Mouse (Mus musculus) brain, embryonic 14.5 days (tissue): ENCODE results near the gene Slc8a3.

Source experiments
- CTCF ChIP-seq: fragments of 200-500 bp; IDR thresholded peaks from 2 replicates; pipeline ENCODE4 v1.5.1; 2012; ENCODE audit warnings: inconsistent platforms, mild to moderate bottlenecking, moderate library complexity, borderline replicate concordance; ENCODE audit not compliant: insufficient read depth, insufficient read length; ENCODE audit errors: extremely low read depth
- POLR2A ChIP-seq: fragments of 200-500 bp; IDR thresholded peaks from 2 replicates; pipeline ENCODE4 v1.6.1; 2012; ENCODE audit warnings: mild to moderate bottlenecking, inconsistent platforms, borderline replicate concordance; ENCODE audit not compliant: poor library complexity, insufficient read depth, insufficient read length, severe bottlenecking; ENCODE audit errors: extremely low read depth

GRCm38 (mm10) chr12:81235456-81236330, 97.3 kb downstream of the Slc8a3 start:
- TF ChIP-seq CTCF: no peak
- no peak for TF ChIP-seq POLR2A
